Comparison of ENCODE assay signal across 24 mouse cellular contexts in the genomic region with DNA sequence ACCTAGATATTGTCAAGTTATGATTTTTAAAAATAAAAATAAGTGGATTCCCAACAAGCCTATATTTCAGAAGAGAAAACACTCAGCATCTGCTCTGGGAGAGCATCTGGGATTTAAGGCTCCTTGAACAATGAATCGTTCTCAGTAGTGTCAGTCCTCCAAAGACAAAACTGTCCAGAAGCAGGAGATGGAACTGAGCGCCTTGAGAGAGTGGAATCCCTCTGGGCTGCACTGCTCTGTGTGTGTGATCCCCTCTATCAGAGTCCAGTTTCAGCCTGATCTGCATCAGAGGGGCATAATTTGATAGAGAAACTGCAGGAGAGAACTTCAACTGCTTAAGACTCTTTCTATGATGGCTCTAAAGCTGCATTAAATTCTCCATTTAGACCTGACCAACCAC. TPM values are rescaled to one million over a fixed set of nuclear protein-coding genes. Genes with fewer than 3 reads are reported as not detected.
DNase-seq lines count a peak whose midpoint lies in the region; ATAC-seq lines count a peak whose summit lies in the region.
"Had no signal": no experiment of that assay in that cellular context is flagged by ENCODE, and none has a peak within 500 bp of the region (broad histone marks: within the 10 kb centered on the region; RNA-seq: fewer than 3 reads in every experiment).

No protein-coding gene starts in this region.

- ATAC-seq in hindbrain, embryonic 12.5 days (ENCODE audit: low FRiP score), result 0 out of 2 replicates have a peak, but pooled peaks have one; percentile 38
- ATAC-seq in hindbrain, embryonic 13.5 days (ENCODE audit: low FRiP score), result no peak
- no peak for ATAC-seq in midbrain, embryonic 13.5 days
- ATAC-seq in midbrain, embryonic 15.5 days (replicated peaks), result 0 out of 2 replicates have a peak, but pooled peaks have one; percentile 48
- ATAC-seq: Patski had no signal

- 61% methylated on average over 2 of the region's 2 CpGs for whole genome bisulfite sequencing in hindbrain, embryonic 12.5 days
- 53% methylated on average over 2 of the region's 2 CpGs for WGBS in hindbrain, embryonic 13.5 days
- 56% methylated on average over 2 of the region's 2 CpGs for WGBS in midbrain, embryonic 13.5 days
- WGBS in midbrain, embryonic 10.5 days, result 87% methylated on average over 2 of the region's 2 CpGs
- 41% methylated on average over 2 of the region's 2 CpGs for WGBS in midbrain, embryonic 15.5 days

- H3K4me3 ChIP-seq in hindbrain, embryonic 12.5 days, result no peak overlapping the region
- no peak overlapping the region for H3K4me3 ChIP-seq in hindbrain, embryonic 13.5 days
- no peak overlapping the region for H3K4me3 ChIP-seq in midbrain, embryonic 13.5 days (replicated peaks)
- H3K4me3 ChIP-seq in midbrain, embryonic 10.5 days, result no peak overlapping the region
- no peak overlapping the region for H3K4me3 ChIP-seq in midbrain, embryonic 15.5 days
- H3K4me3 ChIP-seq: forebrain, embryonic 10.5 days; forebrain, embryonic 13.5 days; gastrocnemius, adult 2 months; hindbrain, embryonic 15.5 days; intestine, embryonic 15.5 days had no signal

- H3K4me1 ChIP-seq in hindbrain, embryonic 12.5 days, result peaks cover 3% of the 10 kb centered on the region; the same call in 1 of the 2 replicates
- H3K4me1 ChIP-seq in hindbrain, embryonic 13.5 days (replicated peaks), result peaks cover 7% of the 10 kb centered on the region
- 0 out of 2 replicates have a peak, but pooled peaks cover 9% of the 10 kb centered on the region for H3K4me1 ChIP-seq in midbrain, embryonic 13.5 days (replicated peaks)
- no peaks in the 10 kb centered on the region for H3K4me1 ChIP-seq in midbrain, embryonic 10.5 days
- 0 out of 2 replicates have a peak, but pooled peaks cover 4% of the 10 kb centered on the region for H3K4me1 ChIP-seq in midbrain, embryonic 15.5 days
- H3K4me1 ChIP-seq: forebrain, embryonic 10.5 days; hindbrain, embryonic 15.5 days; intestine, embryonic 15.5 days had no signal

- H3K36me3 ChIP-seq in hindbrain, embryonic 12.5 days, result no peaks in the 10 kb centered on the region
- no peaks in the 10 kb centered on the region for H3K36me3 ChIP-seq in hindbrain, embryonic 13.5 days
- H3K36me3 ChIP-seq in midbrain, embryonic 13.5 days, result no peaks in the 10 kb centered on the region
- H3K36me3 ChIP-seq in midbrain, embryonic 10.5 days, result no peaks in the 10 kb centered on the region
- no peaks in the 10 kb centered on the region for H3K36me3 ChIP-seq in midbrain, embryonic 15.5 days (replicated peaks)
- H3K36me3 ChIP-seq: forebrain, embryonic 10.5 days; G1E; hindbrain, embryonic 15.5 days; intestine, embryonic 15.5 days had no signal

- no peaks in the 10 kb centered on the region for H3K27me3 ChIP-seq in hindbrain, embryonic 12.5 days
- no peaks in the 10 kb centered on the region for H3K27me3 ChIP-seq in hindbrain, embryonic 13.5 days
- no peaks in the 10 kb centered on the region for H3K27me3 ChIP-seq in midbrain, embryonic 13.5 days
- no peaks in the 10 kb centered on the region for H3K27me3 ChIP-seq in midbrain, embryonic 10.5 days (ENCODE audit: low read depth, poor library complexity, severe bottlenecking)
- no peaks in the 10 kb centered on the region for H3K27me3 ChIP-seq in midbrain, embryonic 15.5 days (replicated peaks)
- H3K27me3 ChIP-seq: CH12.LX; forebrain, embryonic 13.5 days; hindbrain, embryonic 15.5 days; intestine, embryonic 15.5 days; Patski had no signal

- no peak overlapping the region for H3K4me2 ChIP-seq in hindbrain, embryonic 12.5 days (replicated peaks)
- H3K4me2 ChIP-seq in hindbrain, embryonic 13.5 days, result no peak overlapping the region
- no peak overlapping the region for H3K4me2 ChIP-seq in midbrain, embryonic 13.5 days (replicated peaks)
- H3K4me2 ChIP-seq in midbrain, embryonic 15.5 days, result no peak overlapping the region
- H3K4me2 ChIP-seq: forebrain, embryonic 13.5 days; heart, embryonic 11.5 days; hindbrain, embryonic 15.5 days; intestine, embryonic 15.5 days had no signal

- H3K27ac ChIP-seq in hindbrain, embryonic 12.5 days, result 0 out of 2 replicates have a peak overlapping the region, but pooled peaks have one; percentile 23
- H3K27ac ChIP-seq in hindbrain, embryonic 13.5 days, result no peak overlapping the region
- H3K27ac ChIP-seq in midbrain, embryonic 13.5 days, result peak overlapping the region; percentile 53; the same call in 1 of the 2 replicates
- H3K27ac ChIP-seq in midbrain, embryonic 10.5 days (replicated peaks), result no peak overlapping the region
- peak overlapping the region; percentile 10; the same call in 1 of the 2 replicates for H3K27ac ChIP-seq in midbrain, embryonic 15.5 days
- H3K27ac ChIP-seq: forebrain, embryonic 10.5 days; gastrocnemius, adult 2 months; hindbrain, embryonic 15.5 days had no signal

- DNase-seq in midbrain, embryonic 10.5 days (ENCODE audit: low spot score), result no peak
- no peak for DNase-seq in heart, postnatal 14 days
- DNase-seq: adrenal gland, postnatal 10 days; adrenal gland, postnatal 36 days; B cell, adult 2 months; cerebellum, adult 18-20 months; cerebellum, adult 9-10 months; cerebellum, postnatal 14 days; gastrocnemius, adult 2 months; gastrocnemius, postnatal 14 days; heart, adult 11 months; heart, postnatal 36 days had no signal

- H3K9ac ChIP-seq in hindbrain, embryonic 12.5 days, result no peak overlapping the region
- H3K9ac ChIP-seq in hindbrain, embryonic 13.5 days, result no peak overlapping the region
- no peak overlapping the region for H3K9ac ChIP-seq in midbrain, embryonic 13.5 days (replicated peaks)
- no peak overlapping the region for H3K9ac ChIP-seq in midbrain, embryonic 15.5 days
- H3K9ac ChIP-seq: forebrain, embryonic 13.5 days; hindbrain, embryonic 15.5 days; intestine, embryonic 15.5 days had no signal

- intact Hi-C loops in heart, postnatal 14 days (cut with DNase I), result no loop called here

- no peaks in the 10 kb centered on the region for H3K9me3 ChIP-seq in hindbrain, embryonic 12.5 days (replicated peaks)
- no peaks in the 10 kb centered on the region for H3K9me3 ChIP-seq in hindbrain, embryonic 13.5 days
- H3K9me3 ChIP-seq in midbrain, embryonic 13.5 days, result no peaks in the 10 kb centered on the region
- no peaks in the 10 kb centered on the region for H3K9me3 ChIP-seq in midbrain, embryonic 10.5 days (replicated peaks)
- H3K9me3 ChIP-seq in midbrain, embryonic 15.5 days, result no peaks in the 10 kb centered on the region
- H3K9me3 ChIP-seq: forebrain, embryonic 10.5 days; forebrain, embryonic 13.5 days; G1E; hindbrain, embryonic 15.5 days; intestine, embryonic 15.5 days had no signal

RNA-seq across cellular contexts. Expression of a gene that starts 49.5 kb away (rescaled TPM):
- 8.9 and 11.9 TPM in 2 replicates for polyA plus RNA-seq in hindbrain, embryonic 12.5 days (2016; fragmentation: Nextera tagmentation; extraction: Ambion mirVana)
- 24.4 and 25.2 TPM in 2 replicates for polyA plus RNA-seq in hindbrain, embryonic 13.5 days (2015; fragmentation: Nextera tagmentation; extraction: Ambion mirVana)
- 15.3 and 17.5 TPM in 2 replicates for polyA plus RNA-seq in midbrain, embryonic 13.5 days (2015; fragmentation: Nextera tagmentation; extraction: Ambion mirVana)
- polyA plus RNA-seq in midbrain, embryonic 10.5 days (2016; fragmentation: Nextera tagmentation; extraction: Ambion mirVana), result 1.3 and 1.9 TPM in 2 replicates
- 23.4 and 24.3 TPM in 2 replicates for polyA plus RNA-seq in midbrain, embryonic 15.5 days (2015; fragmentation: Nextera tagmentation; extraction: Ambion mirVana)
- total RNA-seq in heart, postnatal 14 days (2021), result 1 to 10 TPM; 1.0 to 1.3 TPM
- total RNA-seq: CH12.LX had no signal
- polyA plus RNA-seq: G1E had no signal

Comparison
In these comparisons a context has a peak if more than half of its experiments do, and no peak if none do; other contexts are left out.
1. ATAC-seq: peak in hindbrain, embryonic 12.5 days (single experiment) and midbrain, embryonic 15.5 days (single experiment); none in hindbrain, embryonic 13.5 days (single experiment) and midbrain, embryonic 13.5 days (single experiment).
2. H3K27ac ChIP-seq: peak in hindbrain, embryonic 12.5 days (single experiment), midbrain, embryonic 13.5 days (single experiment) and midbrain, embryonic 15.5 days (single experiment); none in hindbrain, embryonic 13.5 days (single experiment) and midbrain, embryonic 10.5 days (single experiment).